Mouse (Mus musculus) limb, embryonic 10.5 days (tissue): ENCODE measurements around the gene Ilf2. TPM values are rescaled to one million over a fixed set of nuclear protein-coding genes. Genes with fewer than 3 reads are reported as not detected.
A peak's percentile ranks its signal among the peaks of the same experiment; 100 is the strongest.

ENCODE experiments used
- DNase-seq: peaks from one replicate; pipeline ENCODE4 v3.0.0-alpha.2; 2017; ENCODE audit warnings: low spot score
- H3K27ac ChIP-seq: fragments of 300-500 bp; sonication (generic); 2 replicates; pipeline ENCODE4 v1.5.1; 2016; ENCODE audit warnings: mild to moderate bottlenecking
- H3K27me3 ChIP-seq: fragments of 300-500 bp; sonication (generic); 2 replicates; pipeline ENCODE4 v1.6.1; 2016; ENCODE audit warnings: low read depth, mild to moderate bottlenecking; ENCODE audit not compliant: poor library complexity, severe bottlenecking
- H3K36me3 ChIP-seq: fragments of 300-500 bp; sonication (generic); 2 replicates; pipeline ENCODE4 v1.6.1; 2016; ENCODE audit warnings: mild to moderate bottlenecking, moderate library complexity
- H3K4me1 ChIP-seq: fragments of 300-500 bp; sonication (generic); 2 replicates; pipeline ENCODE4 v1.6.1; 2016
- H3K4me3 ChIP-seq: fragments of 300-500 bp; sonication (generic); 2 replicates; pipeline ENCODE4 v1.5.1; 2016; ENCODE audit warnings: mild to moderate bottlenecking, moderate library complexity
- H3K9me3 ChIP-seq: fragments of 300-500 bp; sonication (generic); replicated peaks from 2 replicates; pipeline ENCODE4 v1.6.1; 2016; ENCODE audit warnings: mild to moderate bottlenecking
- WGBS: fragments of 180-500 bp; shearing (Covaris S2); methylation state at CpG from one replicate; pipeline ENCODE4 v1.1.7; 2016; 5-methylcytosine and 5-hydroxymethylcytosine counted together
- polyA plus RNA-seq: library from polyadenylated mRNA; unstranded; fragments of >200 nt; fragmentation: Nextera tagmentation; extraction: Ambion mirVana; gene quantifications from 2 replicates; pipeline ENCODE4 v1.2.1, GENCODE M21; 2016

The Ilf2 gene
- polyA plus RNA-seq, 1 experiment from 2014 or later: 379 TPM

DNA sequence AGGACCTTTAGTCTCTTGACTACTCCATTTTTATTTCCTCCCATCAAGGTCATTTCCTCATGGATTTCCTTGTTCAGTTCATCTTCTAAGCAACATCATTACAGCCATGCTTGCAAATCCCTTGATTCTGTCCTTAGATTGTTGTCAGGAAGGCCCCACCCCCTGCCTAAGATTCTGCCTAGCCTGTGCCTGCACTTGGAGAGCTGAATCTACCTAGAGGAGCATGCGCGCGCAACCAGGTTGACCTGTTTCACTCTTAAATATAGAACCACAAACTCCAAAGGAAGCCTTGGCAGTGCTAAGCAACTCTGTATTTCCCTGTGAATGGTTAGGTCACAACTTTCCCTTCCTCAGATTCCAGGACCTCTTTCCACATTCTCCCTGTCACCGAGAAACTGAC is 41.8 kb downstream of the Ilf2 start:
- 80% methylated on average over 4 of the region's 4 CpGs for WGBS
- Histone ChIP-seq H3K27ac (no peak overlapping the region), H3K4me1 (peaks cover 20% of the 10 kb centered on the region), H3K4me3 (no peak overlapping the region), H3K9me3 (no peaks in the 10 kb centered on the region), H3K36me3 (no peaks in the 10 kb centered on the region), H3K27me3 (peaks cover 30% of the 10 kb centered on the region)
- no peak for DNase-seq

DNA sequence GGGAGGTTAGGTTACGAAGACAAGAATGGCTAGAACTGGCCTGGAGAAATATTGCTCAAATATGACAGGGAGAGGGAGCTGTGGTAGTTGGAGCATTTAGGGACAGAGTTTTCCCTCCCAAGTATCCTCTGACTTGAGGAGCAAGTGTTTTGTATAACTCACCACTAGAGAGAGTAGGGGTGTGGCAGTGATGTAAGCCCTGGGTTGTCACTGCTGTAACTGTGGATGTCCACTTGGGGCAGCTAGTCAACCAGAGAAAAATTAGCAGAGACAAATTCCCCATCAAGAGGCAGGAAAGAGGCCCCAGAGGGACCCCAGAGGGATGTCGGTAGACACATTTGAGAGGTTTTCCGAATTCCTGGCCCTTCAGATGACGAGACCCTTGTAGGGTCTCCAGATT is 49.5 kb downstream of the Ilf2 start:
- no peak overlapping the region for H3K27ac ChIP-seq
- H3K4me3 ChIP-seq: no peak overlapping the region
- H3K4me1 ChIP-seq: no peaks in the 10 kb centered on the region
- no peaks in the 10 kb centered on the region; the same call in 1 of the 2 replicates for H3K27me3 ChIP-seq
- no peaks in the 10 kb centered on the region for H3K9me3 ChIP-seq
- 58% methylated on average over 4 of the region's 4 CpGs for WGBS
- no peak for DNase-seq
- no peaks in the 10 kb centered on the region for H3K36me3 ChIP-seq

DNA sequence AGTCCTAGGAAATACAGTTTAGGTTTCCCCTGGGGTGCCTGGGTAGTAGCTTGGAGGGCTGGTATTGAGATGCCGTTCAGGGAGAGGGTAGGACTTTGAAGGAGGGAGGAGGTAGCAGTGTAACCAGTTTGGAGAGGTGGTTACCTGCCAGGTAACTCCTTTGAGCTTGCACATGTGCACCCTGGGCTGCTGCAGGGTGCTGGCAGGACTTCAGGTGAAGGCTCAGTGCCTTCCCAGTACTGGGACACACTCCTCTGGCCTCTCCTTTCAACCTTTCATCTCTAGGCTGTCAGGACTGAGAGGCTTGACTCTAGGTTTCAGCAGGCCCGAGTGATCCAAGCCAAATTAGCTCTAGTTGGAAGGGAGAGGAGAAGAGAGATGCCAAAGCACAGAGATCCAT is 50.1 kb downstream of the Ilf2 start:
- Histone ChIP-seq H3K27me3 (no peaks in the 10 kb centered on the region; the same call in 1 of the 2 replicates), H3K9me3 (no peaks in the 10 kb centered on the region), H3K36me3 (no peaks in the 10 kb centered on the region), H3K4me1 (no peaks in the 10 kb centered on the region), H3K4me3 (no peak overlapping the region), H3K27ac (no peak overlapping the region)
- WGBS: 59% methylated on average over 2 of the region's 2 CpGs
- DNase-seq: peak; percentile 17

DNA sequence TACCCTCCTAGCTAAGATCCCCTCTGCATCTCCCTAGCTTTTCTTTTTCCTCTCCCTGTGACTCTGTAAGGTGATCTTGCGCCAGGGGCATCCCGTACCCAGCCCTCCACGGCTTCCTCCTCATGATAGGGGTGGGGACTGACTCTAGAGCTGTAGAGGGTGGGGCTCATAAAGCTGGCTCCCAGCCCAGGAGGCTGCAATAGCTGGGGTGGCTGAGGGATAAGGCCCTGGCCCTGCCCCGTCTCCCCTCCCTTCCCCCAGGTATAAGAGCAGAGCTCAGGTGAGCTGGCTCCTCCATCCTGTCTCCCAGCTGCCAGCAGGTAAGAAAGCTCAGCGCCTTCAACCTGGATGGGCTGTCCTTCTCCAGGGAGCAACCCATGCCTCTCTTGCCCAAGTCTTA is 50.7 kb downstream of the Ilf2 start, which contains the start of gene S100a14:
TSS of gene S100a14 (plus strand) at position 277 of the 400 bp plus-strand sequence.
- Histone ChIP-seq H3K9me3 (no peaks in the 10 kb centered on the region), H3K4me3 (no peak within 1 kb of the TSS), H3K36me3 (no peaks in the 10 kb centered on the region), H3K4me1 (no peaks in the 10 kb centered on the region), H3K27ac (0 out of 2 replicates have a peak within 1 kb of the TSS, but pooled peaks have one; percentile 25), H3K27me3 (no peaks in the 10 kb centered on the region; the same call in 1 of the 2 replicates)
- DNase-seq: peak; percentile 23
- WGBS: 76% methylated on average over 5 of the region's 5 CpGs

DNA sequence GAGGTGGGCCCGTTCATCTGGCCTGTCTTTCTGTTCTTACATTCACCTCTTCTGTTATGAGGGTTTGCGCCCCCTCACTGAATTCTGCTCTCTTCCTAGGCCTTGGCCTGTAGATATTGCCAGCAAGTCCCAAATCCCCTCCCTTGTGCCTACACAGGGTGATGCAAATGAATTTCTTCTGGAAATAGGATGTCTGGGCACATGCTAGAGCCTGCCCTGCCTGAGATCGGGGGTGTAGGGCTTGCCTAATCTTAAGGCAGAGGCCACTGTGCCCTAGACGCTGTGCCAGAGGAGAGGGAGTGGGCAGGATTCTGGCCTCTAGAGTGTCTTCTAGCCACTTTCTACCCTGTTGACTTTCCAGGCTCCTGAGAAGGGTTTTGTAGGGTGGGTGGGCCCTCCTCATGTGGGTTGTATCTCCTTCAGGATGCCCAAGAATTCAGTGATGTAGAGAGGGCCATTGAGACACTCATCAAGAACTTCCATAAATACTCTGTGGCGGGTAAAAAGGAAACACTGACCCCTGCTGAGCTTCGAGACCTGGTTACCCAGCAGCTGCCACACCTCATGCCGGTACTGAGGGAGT is 51.5 kb downstream of the Ilf2 start:
- Histone ChIP-seq H3K27ac (no peak overlapping the region), H3K9me3 (no peaks in the 10 kb centered on the region), H3K4me1 (no peaks in the 10 kb centered on the region), H3K27me3 (no peaks in the 10 kb centered on the region), H3K36me3 (no peaks in the 10 kb centered on the region), H3K4me3 (no peak overlapping the region)
- peak; percentile 26 for DNase-seq
- 85% methylated on average over 7 of the region's 7 CpGs for WGBS

DNA sequence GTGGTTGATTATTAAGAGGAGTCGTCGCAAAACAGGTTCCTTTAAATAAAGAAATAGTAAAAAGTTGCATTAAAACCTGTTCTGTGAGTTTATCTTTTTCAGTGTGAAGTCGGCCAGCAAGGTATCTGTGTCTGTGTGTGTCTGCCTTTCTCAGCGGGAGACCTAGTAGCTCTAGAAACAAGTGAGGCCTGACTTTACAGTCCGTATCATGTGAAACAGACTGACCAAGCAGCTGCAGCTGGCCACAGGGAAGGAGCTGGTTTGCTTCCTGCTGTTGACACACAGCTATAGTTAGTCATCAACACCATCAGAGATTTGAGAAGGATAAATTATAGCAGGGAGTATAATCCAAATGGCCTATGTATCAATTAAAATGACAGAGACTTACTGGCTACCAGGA is 55.8 kb downstream of the Ilf2 start:
- DNase-seq: peak; percentile 3
- Histone ChIP-seq H3K4me3 (no peak overlapping the region), H3K9me3 (no peaks in the 10 kb centered on the region), H3K27ac (no peak overlapping the region), H3K27me3 (peaks cover 10% of the 10 kb centered on the region), H3K36me3 (no peaks in the 10 kb centered on the region), H3K4me1 (no peaks in the 10 kb centered on the region)
- 72% methylated on average over 5 of the region's 5 CpGs for WGBS

DNA sequence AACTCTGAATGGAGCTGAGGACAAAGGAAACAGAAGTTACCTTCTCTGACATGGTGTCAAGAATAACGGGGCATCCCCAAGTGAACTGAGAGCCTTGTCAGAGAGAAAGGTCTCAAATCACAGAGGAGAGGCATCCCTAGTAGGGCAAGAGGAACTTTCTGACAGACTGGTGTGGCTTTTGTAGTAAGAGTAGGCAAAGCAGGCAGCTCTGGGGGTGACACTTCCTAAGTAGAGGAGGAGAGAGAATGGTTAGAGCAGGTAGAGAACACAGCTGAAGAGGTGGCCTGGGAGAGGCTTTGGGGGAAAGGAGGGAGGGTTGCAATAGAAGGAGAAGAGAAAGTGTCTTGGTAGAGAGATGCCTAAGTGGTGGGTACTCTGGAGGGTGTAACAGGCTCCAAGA is 59.5 kb downstream of the Ilf2 start:
- peaks cover 3% of the 10 kb centered on the region; the same call in 1 of the 2 replicates for H3K4me1 ChIP-seq
- H3K27ac ChIP-seq: no peak overlapping the region
- no peaks in the 10 kb centered on the region for H3K9me3 ChIP-seq
- 71% methylated on average over 1 of the region's 1 CpGs for WGBS
- H3K36me3 ChIP-seq: no peaks in the 10 kb centered on the region
- no peak overlapping the region for H3K4me3 ChIP-seq
- peaks cover 27% of the 10 kb centered on the region for H3K27me3 ChIP-seq
- DNase-seq: peak; percentile 3

DNA sequence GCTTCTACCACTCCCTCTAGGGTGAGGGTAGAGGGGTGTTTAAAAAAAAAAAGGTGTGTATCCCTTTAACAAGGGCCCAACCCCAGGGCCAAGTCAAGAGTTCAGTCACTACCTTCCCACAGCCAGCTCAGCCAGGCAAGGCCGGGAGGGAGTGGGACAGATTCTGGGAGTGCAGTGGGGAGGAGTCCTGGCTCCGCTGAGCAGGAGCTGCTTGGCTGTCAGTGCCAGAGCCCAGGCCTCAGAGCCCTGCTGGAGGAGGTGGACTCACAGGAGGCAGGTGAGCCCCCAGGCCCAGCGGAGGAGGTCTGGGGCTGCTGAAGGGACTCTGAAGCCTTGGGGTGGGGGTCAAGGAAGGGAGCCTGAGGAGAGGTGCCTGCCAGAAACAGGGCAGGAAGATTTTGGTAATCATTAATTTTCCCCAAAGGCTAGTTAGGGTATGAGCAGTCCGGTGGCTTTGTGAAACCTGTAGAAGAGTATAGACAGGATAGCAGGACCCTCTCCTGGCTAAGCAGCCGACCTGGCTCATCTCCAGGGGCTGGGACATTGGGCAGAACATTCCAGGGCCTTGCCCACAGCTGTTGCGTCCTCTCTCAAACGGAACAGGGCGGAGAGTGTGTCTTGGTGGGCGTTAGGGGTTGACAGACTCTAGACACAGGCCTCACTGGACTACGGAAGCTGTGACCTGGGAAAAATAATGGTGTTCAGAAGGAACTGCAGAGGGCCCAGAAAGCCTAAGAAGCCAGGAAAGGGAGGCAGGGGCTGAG is 61.4 kb downstream of the Ilf2 start, which contains the start of gene S100a16:
TSS of gene S100a16 (plus strand) at position 114 of the 764 bp plus-strand sequence.
- Histone ChIP-seq H3K27ac (no peak within 1 kb of the TSS), H3K27me3 (peaks cover 27% of the 10 kb centered on the region), H3K9me3 (no peaks in the 10 kb centered on the region), H3K4me3 (no peak within 1 kb of the TSS), H3K36me3 (no peaks in the 10 kb centered on the region), H3K4me1 (peaks cover 13% of the 10 kb centered on the region; the same call in 1 of the 2 replicates)
- WGBS: 41% methylated on average over 10 of the region's 10 CpGs
- DNase-seq: no peak

DNA sequence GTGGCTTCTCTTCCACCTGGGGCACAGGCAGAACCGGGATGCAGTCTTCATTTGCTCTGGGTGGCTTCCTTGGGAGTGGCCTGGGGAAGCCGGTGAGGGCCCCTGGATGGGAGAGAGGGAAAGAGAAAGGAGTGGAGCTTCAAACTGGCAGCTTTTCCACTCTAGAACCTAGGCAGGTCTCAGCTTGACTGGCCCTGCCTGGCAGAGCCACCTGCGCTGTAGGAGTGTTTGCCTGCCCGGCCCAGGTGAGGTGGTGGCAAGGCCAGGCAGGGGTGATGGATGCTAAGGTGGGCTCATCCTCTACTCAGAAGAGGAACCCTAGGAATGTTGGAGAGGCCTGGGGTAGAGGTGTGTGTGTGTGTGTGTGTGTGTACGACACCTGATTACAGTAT is 62.0 kb downstream of the Ilf2 start:
- H3K36me3 ChIP-seq: no peaks in the 10 kb centered on the region
- no peak for DNase-seq
- H3K27me3 ChIP-seq: peaks cover 27% of the 10 kb centered on the region
- WGBS: 74% methylated on average over 5 of the region's 5 CpGs
- H3K4me3 ChIP-seq: no peak overlapping the region
- peaks cover 18% of the 10 kb centered on the region; the same call in 1 of the 2 replicates for H3K4me1 ChIP-seq
- H3K27ac ChIP-seq: no peak overlapping the region
- H3K9me3 ChIP-seq: no peaks in the 10 kb centered on the region

Other genes with a start within 250 kb of the Ilf2 start
- 71.4 and 73.5 TPM in 2 replicates for gene Jtb, start 244.5 kb upstream of the Ilf2 start, polyA plus RNA-seq
- 4.0 and 8.9 TPM in 2 replicates for gene Creb3l4, start 232.6 kb upstream of the Ilf2 start, polyA plus RNA-seq
- gene Slc39a1, start 228.0 kb upstream of the Ilf2 start, polyA plus RNA-seq: 55.6 and 60.1 TPM in 2 replicates
- gene Crtc2, start 222.0 kb upstream of the Ilf2 start, polyA plus RNA-seq: 26.5 and 31.6 TPM in 2 replicates
- 3.4 and 5.1 TPM in 2 replicates for gene Dennd4b, start 210.9 kb upstream of the Ilf2 start, polyA plus RNA-seq
- 14.3 and 15.6 TPM in 2 replicates for gene Gatad2b, start 182.9 kb upstream of the Ilf2 start, polyA plus RNA-seq
- gene Slc27a3, start 86.2 kb upstream of the Ilf2 start, polyA plus RNA-seq: 37.4 and 41.9 TPM in 2 replicates
- 53.3 and 53.5 TPM in 2 replicates for gene Ints3, start 42.5 kb upstream of the Ilf2 start, polyA plus RNA-seq
- 3.5 and 4.7 TPM in 2 replicates for gene Npr1, start 10.3 kb upstream of the Ilf2 start, polyA plus RNA-seq
- 49.1 and 60.3 TPM in 2 replicates for gene Snapin, start 14.9 kb downstream of the Ilf2 start, polyA plus RNA-seq
- 175 and 194 TPM in 2 replicates for gene Chtop, start 33.4 kb downstream of the Ilf2 start, polyA plus RNA-seq
- gene S100a1, start 38.3 kb downstream of the Ilf2 start, polyA plus RNA-seq: 4.6 and 5.3 TPM in 2 replicates
- 8.5 and 10.3 TPM in 2 replicates for gene S100a13, start 38.3 kb downstream of the Ilf2 start, polyA plus RNA-seq
- gene S100a14, start 50.7 kb downstream of the Ilf2 start, polyA plus RNA-seq: 0.30 TPM in 1 of 2 replicates, not detected in the other
- 40.1 and 40.8 TPM in 2 replicates for gene S100a16, start 61.1 kb downstream of the Ilf2 start, polyA plus RNA-seq
- gene S100a3, start 84.5 kb downstream of the Ilf2 start, polyA plus RNA-seq: 0.98 TPM in 1 of 2 replicates, not detected in the other
- not detected in 2 replicates for gene S100a2, start 114.1 kb downstream of the Ilf2 start, polyA plus RNA-seq
- gene Gm42674, start 125.8 kb downstream of the Ilf2 start, polyA plus RNA-seq: not detected in 2 replicates
- gene S100a4, start 127.6 kb downstream of the Ilf2 start, polyA plus RNA-seq: 0.34 and 0.64 TPM in 2 replicates
- gene S100a5, start 132.4 kb downstream of the Ilf2 start, polyA plus RNA-seq: not detected in 2 replicates
- 11.4 and 11.6 TPM in 2 replicates for gene S100a6, start 136.8 kb downstream of the Ilf2 start, polyA plus RNA-seq
- not detected in 2 replicates for gene S100a7a, start 177.9 kb downstream of the Ilf2 start, polyA plus RNA-seq
- gene S100a8, start 192.9 kb downstream of the Ilf2 start, polyA plus RNA-seq: 1.2 TPM in 1 of 2 replicates, not detected in the other
- gene S100a9, start 219.6 kb downstream of the Ilf2 start, polyA plus RNA-seq: 0.73 TPM in 1 of 2 replicates, not detected in the other